Mouse (Mus musculus) gastrocnemius, postnatal 25 days (tissue): ENCODE data around the gene Yipf3. TPM values are rescaled to one million over a fixed set of nuclear protein-coding genes. Genes with fewer than 3 reads are reported as not detected.
A peak's percentile ranks its signal among the peaks of the same experiment; 100 is the strongest.

Experiments
- DNase-seq: peaks from one replicate; pipeline ENCODE4 v3.0.0; 2022
- total RNA-seq, 2 experiments: library from RNA; stranded (reverse); gene quantifications; 1 replicate in 1 of 2; 2 replicates in 1 of 2; pipeline ENCODE4 v1.2.3; 2021

The Yipf3 gene
- total RNA-seq, 2 experiments from 2014 or later: 49.4 to 54.7 TPM

GRCm38 (mm10) chr17:46254106-46254505 lies 6.2 kb downstream of the Yipf3 start:
- DNase-seq: no peak

GRCm38 (mm10) chr17:46255147-46255546 lies 7.3 kb downstream of the Yipf3 start:
- no peak for DNase-seq

GRCm38 (mm10) chr17:46258279-46259053 lies 10.6 kb downstream of the Yipf3 start:
- no peak for DNase-seq

DNA sequence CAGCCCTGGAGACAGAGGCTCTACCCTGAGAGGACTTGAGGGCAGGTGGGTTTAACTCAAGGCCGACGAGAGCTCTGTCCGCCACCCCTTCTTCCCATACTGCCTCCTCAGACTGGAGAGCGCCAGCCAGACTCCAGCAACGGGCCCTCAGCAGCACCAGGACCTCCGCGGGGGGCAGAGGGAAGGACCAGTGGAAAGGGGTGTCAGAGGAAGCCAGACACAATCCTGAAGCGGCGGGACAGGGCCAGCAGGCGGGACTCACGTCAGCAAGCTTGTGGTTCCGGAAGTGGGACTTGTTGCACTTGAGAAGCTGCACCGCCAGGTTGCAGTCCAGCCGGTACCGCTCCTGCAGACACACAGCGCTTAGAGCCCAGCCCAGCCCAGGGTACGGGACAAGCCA lies 11.8 kb downstream of the Yipf3 start:
- DNase-seq: no peak

GRCm38 (mm10) chr17:46262201-46262694 lies 14.4 kb downstream of the Yipf3 start:
- no peak for DNase-seq

- DNase-seq: no peak
Observed at GRCm38 (mm10) chr17:46265502-46265901, 17.6 kb downstream of the Yipf3 start.

- peak; percentile 79 for DNase-seq
Observed at GRCm38 (mm10) chr17:46265918-46266618, 18.2 kb downstream of the Yipf3 start.

- DNase-seq: no peak
Observed at GRCm38 (mm10) chr17:46266986-46267385, 19.1 kb downstream of the Yipf3 start.

DNA sequence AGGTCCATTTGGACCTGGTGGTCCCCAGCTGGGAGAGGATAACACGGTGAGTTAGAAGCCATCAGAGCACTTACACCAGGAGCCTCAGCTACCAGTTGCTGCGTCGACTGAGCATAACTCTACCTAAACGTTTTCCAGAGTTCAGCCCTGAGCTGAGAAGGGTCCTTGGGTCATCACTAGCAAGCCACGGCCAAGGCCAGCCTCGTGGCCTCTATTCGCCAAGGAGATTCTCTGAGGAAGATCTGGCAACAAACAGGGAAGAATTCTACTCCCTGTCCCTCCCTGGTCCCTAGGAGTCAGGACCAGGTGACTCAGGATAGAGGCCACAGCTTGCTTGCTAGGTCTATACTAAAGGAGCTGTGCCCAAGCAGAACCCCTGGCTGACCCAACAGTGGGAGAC lies 19.6 kb downstream of the Yipf3 start:
- DNase-seq: no peak

GRCm38 (mm10) chr17:46268026-46268720 lies 20.3 kb downstream of the Yipf3 start:
- DNase-seq: no peak

- DNase-seq: peak; percentile 60
Observed at GRCm38 (mm10) chr17:46269771-46270534, 22.1 kb downstream of the Yipf3 start.

DNA sequence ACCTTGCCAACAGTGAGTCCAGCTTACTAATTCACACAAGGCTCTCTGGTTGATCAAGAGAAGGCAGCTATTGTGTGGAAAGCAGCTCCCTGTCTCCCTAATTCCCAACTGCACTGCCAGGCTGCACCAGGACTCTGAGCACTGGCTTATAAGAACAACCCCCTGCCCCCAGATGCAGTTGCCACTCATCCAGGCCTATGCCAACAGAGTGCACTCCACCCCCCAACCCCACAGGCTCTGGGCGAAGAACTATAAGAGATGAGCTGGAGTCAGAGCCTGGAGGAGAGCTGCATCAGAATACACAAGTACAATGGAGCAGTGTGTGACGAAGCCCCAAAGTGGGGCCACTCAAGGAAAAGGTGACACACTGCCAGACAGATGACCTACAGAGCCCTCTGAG lies 24.2 kb downstream of the Yipf3 start:
- DNase-seq: no peak

DNA sequence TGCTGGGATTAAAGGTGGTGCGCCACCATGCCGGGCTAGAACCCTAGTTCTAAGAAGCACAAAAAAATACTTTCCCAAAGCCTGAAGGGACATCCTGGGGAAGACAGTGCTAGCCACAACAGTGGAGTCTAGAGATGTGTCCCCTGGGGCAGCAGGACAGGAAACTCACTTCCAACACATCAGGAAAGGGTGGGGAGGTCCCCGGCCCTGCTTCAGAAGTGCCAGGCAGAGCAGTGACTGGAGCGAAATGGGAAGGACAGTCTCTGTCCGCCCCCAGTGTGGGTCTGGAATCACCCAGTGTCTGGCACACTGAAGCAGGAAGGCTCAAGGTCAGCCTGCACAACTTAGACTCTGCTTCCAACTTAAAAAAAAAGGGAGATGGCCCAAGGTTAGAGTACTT lies 24.8 kb downstream of the Yipf3 start:
- no peak for DNase-seq

DNA sequence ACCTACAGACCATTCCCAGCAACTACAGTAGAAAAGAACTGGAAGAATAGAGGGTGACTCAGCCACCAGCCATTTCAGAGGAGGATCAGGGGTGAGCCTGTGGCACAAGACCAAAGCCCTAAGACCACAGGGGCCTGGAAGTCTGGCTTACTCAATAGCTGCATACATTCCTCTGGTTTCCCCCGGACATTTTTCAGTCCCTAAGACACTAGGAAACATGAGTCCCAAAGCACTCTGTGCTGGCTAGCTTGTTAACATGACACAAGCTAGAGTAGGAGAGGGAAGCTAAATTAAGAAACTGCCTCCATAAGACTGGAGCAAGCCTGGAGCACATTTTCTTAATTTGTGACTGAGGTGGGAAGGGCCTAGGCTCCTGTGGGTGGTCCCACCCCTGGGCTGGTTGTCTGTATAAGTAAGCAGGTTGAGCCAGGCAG lies 25.9 kb downstream of the Yipf3 start:
- no peak for DNase-seq

DNA sequence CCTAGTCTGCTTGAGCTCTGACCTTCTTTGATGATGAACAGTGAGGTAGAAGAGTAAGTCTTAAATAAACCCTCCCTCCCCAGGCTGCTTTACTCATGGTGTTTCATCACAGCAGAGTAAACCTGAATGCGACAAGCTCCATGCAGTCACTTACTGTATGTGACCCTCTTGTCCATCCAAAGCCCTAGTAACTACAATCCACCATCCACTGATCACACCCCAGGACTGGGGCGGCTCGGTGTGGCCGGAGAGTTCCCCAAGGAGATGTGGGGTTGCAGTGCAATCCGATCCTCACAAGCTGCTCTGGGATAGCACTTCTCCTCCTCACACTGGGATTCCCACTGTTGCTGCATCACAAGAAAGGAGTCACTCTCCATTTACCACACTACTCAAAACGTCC lies 26.6 kb downstream of the Yipf3 start:
- no peak for DNase-seq

GRCm38 (mm10) chr17:46275034-46275433 lies 27.2 kb downstream of the Yipf3 start:
- no peak for DNase-seq

DNA sequence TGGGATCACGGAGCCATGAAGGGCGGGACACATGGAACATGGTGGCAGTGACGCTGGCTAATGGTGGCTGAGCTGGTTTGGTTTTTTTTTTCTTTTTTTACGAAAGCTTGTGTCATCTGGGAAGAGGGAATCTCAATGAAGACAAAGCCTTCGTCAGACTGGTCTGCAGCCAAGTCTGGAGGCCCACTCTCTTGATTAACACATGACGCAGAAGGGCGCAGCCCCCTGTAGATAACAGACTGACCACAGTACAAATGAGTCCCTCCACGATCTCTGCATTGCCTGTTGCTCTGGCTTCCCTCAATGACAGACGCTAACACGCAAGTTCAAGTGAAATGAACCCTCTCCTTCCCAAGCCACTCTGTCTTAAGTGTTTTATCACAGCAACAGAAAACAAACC lies 27.6 kb downstream of the Yipf3 start:
- DNase-seq: no peak

- DNase-seq: no peak
Observed at GRCm38 (mm10) chr17:46277586-46277985, 29.7 kb downstream of the Yipf3 start.

DNA sequence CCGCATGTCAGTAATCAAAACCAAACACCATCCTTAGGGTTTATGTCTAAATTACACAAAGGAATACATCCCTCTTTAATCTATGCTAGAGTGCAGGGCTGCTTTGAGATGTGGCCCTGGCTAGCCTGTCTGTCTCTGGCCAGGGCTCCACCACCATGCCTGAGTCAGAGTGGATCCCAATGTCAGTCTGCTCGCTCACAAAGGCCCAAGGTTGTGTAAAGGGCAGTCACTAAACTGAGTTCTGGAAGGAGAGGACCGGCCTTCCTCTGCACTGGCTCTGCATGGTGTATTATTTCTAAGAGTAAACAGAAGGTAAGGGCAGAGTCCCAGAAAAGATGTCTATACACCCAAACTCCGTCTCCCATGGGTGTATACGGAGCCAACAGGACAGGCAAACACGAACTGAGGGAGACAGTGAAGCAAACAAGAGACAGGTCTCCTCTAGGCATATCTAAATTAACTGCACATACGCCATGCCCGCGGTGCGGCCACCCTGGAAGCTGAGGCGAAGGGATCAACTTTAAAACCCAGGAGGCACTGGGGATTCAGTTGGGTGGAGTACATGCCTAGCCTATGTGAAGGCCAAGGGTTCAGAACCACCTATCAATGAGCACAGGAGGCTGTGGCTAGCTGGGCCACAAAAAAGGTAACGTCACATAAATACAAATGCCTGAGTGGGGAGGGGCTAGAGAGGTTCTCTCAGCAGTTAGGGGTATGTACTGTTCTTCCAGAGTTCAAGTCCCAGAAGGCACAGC lies 30.3 kb downstream of the Yipf3 start:
- no peak for DNase-seq

- peak; percentile 92 for DNase-seq
Observed at GRCm38 (mm10) chr17:46282483-46283123, 34.7 kb downstream of the Yipf3 start, which contains the start of gene Tjap1. Gene Tjap1 (minus strand): TSS chr17:46283026.

- no peak for DNase-seq
Observed at GRCm38 (mm10) chr17:46283140-46283539, 35.3 kb downstream of the Yipf3 start.
